Mouse (Mus musculus): ENCODE measurements around the gene H2afy.

The H2afy gene

DNA sequence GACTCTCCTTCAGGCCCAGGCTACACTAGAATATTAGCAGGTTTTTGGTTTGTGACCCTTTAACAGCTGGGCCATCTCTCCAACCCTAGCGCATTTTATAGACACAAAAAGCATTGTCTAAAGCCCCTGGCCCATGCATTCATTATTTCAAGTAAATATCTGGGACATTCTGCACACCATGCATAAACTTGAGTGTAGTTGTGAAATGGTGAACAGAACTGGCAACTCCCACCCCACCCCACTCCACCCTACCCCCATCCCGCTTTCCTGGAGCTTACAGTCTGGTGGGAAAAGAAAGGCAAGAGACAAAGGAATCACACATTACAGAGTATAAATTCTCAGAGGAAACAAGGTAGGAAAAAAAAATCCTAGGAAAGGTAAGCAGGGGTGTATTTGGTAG, at the start of gene H2afy:
Gene H2afy, minus strand, starts transcription at position 162 of the 400 bp plus-strand sequence.
- no peak for DNase-seq (ENCODE audit: low spot score)

DNA sequence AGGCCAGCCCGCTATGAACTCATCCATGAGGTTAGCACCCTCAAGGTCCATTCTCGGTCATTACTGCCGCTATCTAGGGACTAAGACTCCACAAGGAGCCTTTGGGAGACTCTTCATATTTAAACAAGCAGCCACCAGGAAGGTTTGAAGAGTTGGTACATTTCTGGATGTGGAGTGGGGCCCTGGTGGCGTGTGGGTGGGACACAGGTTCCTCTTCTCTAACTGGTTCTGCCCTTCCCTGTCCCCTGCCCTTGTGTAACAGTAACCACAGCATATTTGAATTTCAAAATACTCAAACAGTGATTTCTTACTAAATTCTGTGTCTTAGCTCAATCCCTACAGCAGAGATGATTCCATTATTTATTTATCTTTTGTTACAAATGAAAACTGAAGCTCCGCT, 47.5 kb upstream of the H2afy start:
- DNase-seq (ENCODE audit: low spot score), result no peak

DNA sequence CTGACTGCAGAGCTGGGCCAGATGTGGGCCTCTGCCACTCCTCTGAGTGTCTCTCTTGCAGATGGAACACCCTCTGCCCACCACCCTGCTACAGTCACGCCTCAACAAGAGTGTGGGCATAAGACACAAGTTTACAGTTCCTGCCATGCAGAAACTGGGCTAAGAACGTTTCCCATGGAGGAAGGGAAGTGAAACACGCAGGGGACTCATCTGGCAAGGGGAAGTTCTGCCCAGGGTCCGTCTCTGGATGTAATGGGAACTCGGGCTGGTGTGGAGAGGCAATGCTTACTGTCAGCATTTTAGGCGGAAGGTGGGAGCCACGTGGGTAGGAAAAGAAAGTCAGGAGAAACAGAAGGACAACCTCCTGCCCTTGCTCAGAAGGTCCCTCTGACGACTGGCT, 45.3 kb upstream of the H2afy start:
- DNase-seq (ENCODE audit: low spot score), result peak; percentile 68

DNA sequence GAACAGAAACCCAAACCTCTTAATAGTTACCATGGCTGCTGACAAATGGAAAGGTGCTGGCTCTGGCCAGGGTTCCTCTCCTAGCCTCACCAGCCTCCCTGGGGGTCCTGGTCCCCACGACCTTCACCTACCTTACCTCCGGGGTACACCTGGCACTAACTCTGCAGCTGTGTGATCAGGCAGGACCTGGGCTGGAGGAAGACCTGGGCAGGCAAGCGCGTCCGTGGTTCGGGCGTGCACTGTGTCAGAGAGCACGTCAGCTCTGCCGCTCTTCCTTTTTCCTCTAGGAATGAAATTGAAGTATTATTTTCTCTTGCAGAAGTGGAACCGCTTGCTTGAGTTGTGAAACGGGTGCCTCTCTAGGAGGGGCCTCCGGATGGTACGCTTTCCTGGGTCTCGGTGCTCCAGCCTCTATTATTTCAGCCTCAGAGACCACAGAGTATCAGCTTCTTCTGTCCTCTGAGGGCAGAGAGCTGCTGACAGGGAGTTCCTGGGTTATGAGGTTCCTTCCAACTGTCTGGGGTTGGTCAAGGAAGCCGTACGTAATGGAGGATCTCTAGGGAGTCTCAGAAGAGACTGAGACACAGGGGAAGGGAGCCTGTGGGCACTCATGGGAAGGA, 42.4 kb upstream of the H2afy start, which contains the start of gene Tifab:
Gene Tifab, minus strand, starts transcription at position 470 of the 620 bp plus-strand sequence.
- no peak for DNase-seq (ENCODE audit: low spot score)

DNA sequence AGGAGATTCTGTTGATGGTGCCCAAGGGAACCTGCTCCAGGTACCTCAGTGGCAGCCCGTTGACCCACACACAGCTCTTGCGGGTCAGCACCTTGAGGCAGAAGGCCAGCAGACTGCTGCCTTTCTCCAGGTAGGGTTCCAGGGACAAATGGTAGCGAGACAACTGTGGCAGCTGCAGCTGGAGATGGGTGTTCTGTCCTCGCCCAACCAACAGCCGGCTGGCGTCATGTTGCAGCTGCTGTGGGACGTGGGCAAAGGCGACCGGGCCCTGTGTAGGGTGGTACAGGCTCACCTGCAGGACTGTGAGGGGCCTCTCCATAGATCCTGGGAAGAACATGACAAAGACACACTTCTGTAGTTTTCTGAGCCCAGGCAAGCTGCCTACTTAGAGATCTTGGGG, 40.1 kb upstream of the H2afy start:
- no peak for DNase-seq (ENCODE audit: low spot score)

DNA sequence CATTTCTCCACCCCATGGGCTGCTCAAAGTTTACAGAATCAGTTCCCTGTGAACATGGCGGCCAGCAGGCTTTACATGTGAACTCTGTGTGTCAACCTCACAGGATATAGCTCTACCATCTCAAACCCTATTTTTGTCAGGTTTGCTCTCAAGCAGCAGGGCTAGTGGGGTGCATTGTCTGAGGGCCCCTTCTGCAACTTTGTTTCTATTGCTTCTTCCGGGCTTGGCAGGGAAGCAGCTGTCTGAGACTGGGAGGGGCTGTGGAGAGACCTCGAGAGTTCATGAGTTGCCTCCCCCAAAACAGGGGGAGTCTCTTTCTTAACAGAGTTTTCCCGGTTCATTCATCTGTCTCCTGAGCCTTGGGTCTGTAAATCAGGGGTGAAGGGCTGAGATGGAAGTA, 39.7 kb upstream of the H2afy start:
- DNase-seq (ENCODE audit: low spot score), result no peak

DNA sequence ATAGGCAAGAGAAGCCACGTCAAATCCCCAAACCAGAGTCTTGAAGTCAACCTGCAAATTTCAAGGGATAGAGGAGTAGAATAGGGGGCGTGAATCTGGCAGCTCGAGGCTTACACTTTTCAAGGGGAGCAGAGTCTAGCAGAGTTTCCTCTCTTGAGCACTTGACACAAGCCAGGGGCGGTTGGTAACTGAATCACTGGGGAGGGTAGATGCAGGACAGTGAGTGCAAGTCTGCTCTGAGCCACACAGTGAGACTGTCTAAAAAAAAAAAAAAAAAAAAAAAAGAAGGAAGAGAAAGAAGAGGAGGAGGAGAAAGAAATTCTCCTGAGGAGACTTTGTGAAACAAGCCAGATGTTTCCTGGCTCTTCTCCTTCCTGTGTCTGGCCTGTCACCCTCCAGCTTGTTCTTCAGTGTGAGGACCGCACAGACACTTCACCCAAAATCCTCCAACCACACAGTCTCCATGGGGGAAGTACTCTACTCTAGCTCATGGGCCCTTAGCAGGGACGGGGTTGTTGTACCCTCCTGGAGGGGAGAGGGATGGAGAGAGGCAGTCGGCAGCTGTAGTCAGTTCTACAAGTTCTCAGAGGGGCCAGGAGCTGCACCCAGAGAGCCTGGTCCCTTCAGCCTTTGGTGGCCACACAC, 36.9 kb upstream of the H2afy start:
- no peak for DNase-seq (ENCODE audit: low spot score)

DNA sequence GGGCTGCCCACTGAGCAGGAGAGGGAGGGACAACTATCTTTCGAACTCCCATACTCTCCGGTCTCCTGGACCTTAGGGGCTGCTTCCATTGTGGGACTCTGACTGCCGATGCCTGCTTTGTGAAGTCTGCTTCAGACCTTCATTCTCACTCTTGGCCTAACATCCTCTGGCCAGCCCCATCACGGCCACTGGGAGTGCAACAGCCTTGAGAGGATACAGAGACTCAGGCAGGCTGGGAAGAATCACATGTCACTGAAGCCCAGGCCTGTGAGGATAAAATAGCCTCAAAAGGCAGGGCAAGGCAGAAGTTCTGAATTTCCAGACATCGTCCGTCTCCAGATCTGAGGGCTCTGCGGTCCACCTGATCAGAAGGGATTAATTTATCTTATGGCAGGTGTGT, 35.9 kb upstream of the H2afy start:
- no peak for DNase-seq (ENCODE audit: low spot score)

DNA sequence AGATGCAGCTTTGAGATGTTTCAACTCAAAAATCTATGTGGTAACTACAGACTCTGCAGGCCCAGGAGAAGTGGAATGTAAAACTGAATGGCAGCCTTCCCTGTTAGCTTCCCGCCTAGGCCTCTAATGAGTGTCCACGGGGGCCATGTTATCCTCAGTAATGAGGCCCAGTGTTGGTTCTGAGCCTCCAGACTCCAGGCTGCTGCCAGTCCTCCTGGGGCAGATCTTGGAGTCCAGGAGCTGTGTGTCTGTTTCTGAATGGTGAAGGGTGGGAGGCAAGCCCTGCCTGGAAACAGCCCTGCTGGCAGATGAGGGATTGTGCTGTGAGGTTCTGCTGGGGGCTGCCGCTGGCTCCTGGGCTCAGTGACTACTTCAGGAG, 32.2 kb upstream of the H2afy start:
- DNase-seq (ENCODE audit: low spot score), result no peak

DNA sequence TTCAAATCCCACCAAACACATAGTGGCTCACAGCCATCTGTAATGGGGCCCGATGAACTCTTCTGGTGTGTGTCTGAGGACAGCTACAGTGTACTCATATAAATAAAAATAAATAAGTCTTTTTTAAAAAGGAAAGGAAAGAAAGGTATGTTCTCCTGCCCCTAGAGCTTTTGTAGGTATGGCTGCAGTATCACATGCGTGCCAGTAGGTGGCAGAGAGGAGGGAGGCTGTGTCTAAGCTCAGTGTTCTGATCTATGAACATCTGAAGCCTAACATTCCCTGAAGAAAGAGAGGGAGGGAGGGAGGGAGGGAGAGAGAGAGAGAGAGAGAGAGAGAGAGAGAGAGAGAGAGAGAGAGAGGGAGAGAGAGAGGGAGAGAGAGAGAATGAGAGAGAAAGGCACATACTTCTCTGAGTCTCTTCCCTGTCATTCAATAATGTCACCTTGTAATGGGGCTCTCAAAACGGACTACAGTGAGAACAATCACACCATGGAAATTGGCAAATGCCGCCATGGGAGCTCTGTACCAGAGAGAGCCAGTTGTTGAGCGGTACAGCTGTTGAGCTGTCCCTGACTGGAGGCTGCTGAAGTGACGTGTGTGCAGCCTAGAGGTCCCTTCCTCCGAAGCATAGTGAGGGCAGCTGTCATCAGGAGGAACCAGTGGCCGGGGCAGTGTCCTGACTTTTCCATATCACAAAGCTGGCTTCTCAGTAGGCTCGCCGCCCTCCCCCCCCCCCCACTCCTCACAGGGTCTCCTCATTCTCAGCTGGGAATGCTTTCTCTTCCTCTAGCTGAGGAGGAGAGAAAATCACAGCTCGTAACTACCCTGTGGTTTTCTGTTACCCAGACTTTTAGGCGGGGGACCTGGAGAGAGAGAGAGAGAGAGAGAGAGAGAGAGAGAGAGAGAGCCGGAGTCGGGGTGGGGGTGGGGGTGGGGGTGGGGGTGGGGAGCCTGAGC, 31.6 kb upstream of the H2afy start:
- DNase-seq (ENCODE audit: low spot score), result no peak

DNA sequence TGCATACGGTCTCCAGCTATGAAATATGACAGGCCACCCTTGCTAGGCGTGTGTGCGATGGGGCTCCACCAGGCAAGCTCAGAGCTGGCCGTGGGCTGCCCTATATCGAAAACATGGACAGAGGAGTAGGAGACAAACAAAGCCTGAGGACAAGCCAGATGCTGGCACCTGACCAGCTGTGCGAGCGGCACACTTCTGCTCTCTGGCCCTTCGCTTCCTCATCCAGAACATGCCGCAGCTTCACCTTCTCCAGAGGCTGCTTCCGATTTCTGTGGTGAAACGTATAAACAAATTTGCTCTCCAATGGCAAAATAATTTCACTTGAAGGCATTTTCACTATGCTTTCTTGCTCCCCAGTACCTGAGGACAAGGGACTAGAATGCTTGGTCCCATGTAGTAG, 29.4 kb upstream of the H2afy start:
- DNase-seq (ENCODE audit: low spot score), result no peak

DNA sequence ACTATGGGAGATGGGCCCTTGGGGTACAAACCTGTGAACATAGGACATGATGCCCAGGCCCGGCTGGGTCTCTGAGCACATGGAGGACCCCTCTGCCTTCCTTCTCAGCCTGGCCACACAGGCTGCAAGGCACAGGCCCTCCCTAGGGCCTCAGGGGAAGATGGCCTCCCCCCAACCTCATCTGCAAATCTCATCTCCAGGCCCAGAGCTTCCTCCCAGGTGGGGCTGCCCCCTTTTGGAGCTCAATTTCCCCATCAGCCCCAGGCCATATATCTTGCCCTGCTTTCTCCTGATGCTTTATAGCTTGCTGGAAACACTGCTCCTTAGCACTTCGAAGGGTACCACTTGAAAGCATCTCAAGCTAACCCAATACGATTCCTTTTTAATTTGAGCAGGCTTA, 28.2 kb upstream of the H2afy start:
- no peak for DNase-seq (ENCODE audit: low spot score)

DNA sequence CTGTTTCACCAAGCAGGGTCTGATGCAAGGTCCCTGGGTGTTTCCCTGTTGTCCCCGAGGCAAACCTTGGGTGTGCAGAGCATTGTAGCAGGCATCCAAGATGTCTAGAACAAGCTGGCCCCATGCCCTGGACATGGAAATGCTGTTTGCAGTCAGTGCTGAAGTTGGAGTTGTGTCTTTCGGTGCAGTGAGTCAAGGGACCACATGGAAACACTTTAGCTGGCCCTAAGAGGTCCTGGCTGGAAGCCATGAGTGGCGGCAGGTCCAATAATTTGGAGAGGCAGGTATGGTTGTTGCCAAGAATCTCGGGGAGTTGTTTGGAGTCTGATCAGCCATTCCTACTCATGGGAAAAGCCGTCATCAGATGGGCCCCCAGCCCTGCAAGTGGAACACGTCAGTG, 27.6 kb upstream of the H2afy start:
- no peak for DNase-seq (ENCODE audit: low spot score)

DNA sequence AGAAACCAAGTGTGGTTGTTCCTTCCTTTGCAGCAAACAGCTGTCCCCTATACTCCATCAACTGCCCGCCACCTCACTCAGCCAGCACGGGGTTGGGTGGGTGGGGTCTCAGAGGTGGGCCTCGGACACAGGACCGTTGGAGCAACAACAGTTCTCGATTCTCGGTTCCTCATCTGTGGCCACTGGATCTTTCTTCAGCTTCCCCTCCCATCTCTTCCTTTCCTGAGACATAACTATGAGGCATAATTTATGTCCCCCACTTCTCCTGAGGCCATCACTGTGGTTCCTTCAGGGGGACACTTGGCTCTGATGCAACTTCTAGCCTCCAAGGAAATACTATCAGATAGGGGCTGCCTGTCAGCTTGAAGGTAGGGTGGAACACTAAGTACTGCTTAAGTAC, 26.7 kb upstream of the H2afy start:
- no peak for DNase-seq (ENCODE audit: low spot score)

DNA sequence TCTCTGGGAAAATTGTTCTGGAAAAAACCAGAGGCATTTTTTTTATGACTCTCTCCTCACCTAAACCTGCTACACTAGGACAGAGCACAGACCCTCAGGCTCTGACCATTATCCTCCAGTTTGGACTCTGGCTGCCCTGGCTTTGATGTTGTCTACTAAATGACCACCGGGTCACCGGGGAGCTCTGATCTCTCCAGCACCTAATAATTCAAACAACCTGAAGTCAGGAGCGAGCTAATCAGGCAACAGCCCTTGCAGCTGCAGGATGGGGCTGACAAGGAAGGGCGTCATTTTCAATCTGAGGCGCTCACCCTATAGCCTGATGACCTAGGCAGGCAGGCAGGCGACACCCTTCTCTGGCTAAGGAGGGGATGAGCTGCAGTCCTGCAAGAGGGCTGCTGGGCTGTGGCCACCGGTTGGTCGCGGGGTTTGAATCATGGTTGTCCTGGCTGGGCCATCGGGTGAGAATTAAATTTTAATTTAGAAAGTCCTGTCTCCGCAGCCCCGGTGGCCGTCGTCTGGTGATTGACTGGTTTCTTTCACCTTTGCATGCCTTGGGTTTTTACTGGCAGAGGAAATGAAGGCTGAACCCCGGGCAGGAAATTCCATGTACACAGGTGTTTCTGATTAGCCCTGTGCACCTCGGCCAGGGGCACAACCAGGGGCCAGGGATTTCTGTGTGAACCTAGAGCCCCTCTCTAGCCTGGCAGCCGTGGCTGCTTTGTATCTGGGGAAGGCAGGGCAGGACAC, 23.6 kb upstream of the H2afy start:
- DNase-seq (ENCODE audit: low spot score), result no peak

DNA sequence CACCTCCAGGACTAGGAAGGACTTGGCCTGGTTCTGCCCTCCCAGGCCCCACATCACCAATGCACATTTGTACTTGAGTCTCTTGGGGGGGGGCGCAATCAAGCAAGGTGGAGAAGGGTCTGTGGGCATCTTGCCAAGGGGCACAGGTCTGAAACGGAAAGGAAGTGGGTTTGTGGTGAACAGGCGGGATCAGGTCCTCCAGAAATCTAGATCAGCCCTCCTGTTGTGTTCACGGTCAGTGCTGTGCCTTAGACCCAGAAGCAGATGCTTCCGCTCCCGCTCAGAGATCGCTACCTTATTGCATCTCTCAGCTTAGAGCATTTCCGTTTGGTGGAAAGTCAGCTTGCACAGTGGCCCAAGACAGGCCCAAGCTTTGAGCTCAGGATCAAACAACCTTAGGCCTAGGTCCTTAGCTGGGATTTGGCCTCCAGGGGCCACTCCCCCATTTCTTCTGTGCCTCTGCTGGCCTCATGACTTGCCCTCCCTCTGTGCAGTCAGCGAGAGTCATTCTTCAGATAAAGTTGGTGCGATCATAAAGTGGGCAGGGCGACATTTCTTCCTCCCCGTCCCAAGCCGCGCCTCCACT, 22.9 kb upstream of the H2afy start:
- DNase-seq (ENCODE audit: low spot score), result no peak

DNA sequence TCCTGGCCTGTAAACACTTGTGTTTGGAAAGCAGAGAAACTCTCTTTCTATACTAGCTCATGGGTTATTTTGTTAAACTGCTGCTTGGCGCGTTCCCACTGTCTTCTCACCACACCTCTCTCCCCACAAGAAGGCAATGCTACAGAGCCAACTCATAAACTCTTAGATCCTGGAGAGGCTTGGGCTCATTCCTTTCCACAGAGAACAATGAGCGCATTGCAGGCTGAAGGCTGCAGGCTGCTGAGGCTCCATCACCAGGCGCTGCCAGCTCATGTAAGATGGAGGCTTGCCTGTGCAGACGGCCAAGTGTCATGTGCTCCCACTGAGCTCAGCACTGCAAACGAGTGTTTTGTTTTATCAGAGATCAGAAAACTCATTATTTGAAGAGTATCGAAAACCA, 19.5 kb upstream of the H2afy start:
- no peak for DNase-seq (ENCODE audit: low spot score)

DNA sequence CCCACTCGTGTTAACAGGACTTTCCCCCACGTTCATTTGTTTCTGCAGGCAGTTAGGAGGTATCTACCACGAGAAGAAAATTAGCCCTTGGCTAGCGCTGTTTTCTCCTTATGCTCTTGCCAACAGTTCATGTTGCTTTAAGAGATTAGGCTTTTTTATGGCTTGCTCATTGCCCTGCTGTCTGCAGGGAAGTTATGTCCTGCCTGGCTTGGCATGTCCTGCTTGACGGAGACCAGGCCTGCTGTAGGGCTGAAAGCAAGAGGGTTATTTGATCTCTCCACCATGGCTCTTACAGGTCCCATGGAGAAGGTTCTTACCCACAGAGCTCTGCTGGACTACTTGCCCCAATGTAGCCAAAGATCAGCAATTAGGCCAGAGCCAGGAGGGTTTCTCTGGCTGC, 18.9 kb upstream of the H2afy start:
- no peak for DNase-seq (ENCODE audit: low spot score)

DNA sequence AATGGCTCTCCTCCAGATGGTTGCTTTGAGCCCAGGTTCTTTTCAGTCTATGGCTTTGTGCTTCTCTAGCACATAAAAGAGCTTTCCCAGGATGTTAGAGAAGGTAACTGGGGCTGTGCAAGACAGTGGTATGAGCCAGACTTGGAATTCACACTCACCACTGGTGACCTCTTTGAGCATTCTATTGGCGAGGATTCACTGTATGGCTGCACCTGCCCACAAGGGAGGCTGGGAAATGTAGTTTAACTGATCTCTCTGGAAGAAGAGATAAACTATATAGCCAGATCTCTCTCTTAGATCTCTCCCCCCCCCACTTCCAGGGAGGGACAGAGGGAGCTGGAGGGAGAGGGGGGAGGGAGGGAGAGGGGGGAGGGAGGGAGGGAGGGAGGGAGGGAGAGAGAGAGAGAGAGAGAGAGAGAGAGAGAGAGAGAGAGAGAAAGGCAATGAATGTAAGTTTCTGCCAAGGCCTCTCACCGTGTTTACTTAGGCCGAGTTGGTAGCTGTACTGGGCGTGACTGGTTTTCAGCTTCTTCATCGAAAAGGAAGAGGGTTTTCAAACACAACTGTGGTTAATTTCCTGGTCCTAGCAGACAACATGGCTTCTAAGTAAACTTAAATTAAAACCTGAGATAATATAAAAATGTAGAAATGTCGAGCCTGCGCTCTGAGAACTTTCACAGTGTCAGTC, 16.8 kb upstream of the H2afy start:
- no peak for DNase-seq (ENCODE audit: low spot score)

DNA sequence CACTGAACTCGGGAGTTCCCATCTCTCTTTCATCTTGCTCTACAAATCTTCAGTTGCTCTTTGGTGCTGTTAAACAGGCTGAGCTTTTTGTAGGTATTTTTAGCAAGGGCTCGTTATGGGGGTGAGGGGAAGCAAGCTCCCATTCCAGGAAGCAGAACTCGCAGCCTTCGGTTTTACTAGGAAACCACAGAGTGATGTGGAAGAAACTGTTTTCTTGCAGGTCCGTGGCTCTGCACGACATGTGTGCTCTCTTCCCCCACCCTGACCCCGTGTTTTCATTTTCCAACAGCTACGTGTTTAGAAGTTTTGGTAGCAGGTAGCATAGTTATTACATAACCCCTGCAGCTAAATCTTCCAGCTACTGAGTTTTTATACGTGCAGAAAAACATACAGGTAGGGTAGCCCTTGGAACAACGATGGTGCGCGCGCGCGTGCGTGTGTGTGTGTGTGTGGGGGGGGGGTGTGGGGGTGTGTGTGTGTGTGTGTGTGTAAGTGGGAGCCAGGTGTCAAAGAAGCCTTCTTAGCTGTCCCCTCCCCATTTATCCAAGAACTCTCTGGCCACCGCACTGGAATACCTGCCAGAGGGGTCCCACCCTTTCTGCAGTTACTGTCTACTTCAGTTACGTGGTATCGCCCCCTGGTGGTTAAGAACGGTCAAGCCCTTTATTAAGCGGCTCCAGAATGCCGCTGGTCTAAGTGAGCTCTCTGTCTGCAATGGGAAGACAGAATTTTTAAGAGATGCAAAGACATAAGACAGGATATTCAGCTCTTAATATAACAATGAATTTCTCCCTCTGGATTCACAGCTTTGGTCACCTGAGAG, 15.5 kb upstream of the H2afy start:
- peak; percentile 76 for DNase-seq (ENCODE audit: low spot score)
